8 mouse cellular contexts compared by ENCODE assay signal in genomic region chr13:78198871-78199641, GRCm38 (mm10). TPM values are rescaled to one million over a fixed set of nuclear protein-coding genes. Genes with fewer than 3 reads are reported as not detected.
DNase-seq lines count a peak whose midpoint lies in the region; ATAC-seq lines count a peak whose summit lies in the region.

No protein-coding gene starts in this region.

- under 1% methylated on average over 72 of the region's 92 CpGs for WGBS in heart, embryonic 14.5 days
- under 1% methylated on average over 87 of the region's 92 CpGs for WGBS in midbrain, embryonic 11.5 days

- ATAC-seq in heart, embryonic 14.5 days (ENCODE audit: insufficient number of reproducible peaks, insufficient read depth, low FRiP score, low read depth) = peak; percentile 38
- ATAC-seq in midbrain, embryonic 11.5 days (ENCODE audit: low FRiP score) = peak; percentile 6

- peak overlapping the region; percentile 54 to 81 for H3K4me3 ChIP-seq in heart, embryonic 14.5 days (ENCODE audit: control insufficient read depth in 1 of 2, insufficient read depth in 1 of 2, low read depth in 1 of 2, low read length in 2 of 2)
- H3K4me3 ChIP-seq in midbrain, embryonic 11.5 days (ENCODE audit: low read depth, low read length) = peak overlapping the region; percentile 96

- peak overlapping the region; percentile 83 for H3K4me2 ChIP-seq in heart, embryonic 14.5 days (ENCODE audit: low read length)
- peak overlapping the region; percentile 47 for H3K4me2 ChIP-seq in midbrain, embryonic 11.5 days

- peak overlapping the region; percentile 38 to 83 for H3K27ac ChIP-seq in heart, embryonic 14.5 days (replicated peaks in 1 of 2; ENCODE audit: control insufficient read depth in 1 of 2, insufficient read depth in 1 of 2, low read depth in 2 of 2, low read length in 2 of 2)
- H3K27ac ChIP-seq in midbrain, embryonic 11.5 days (ENCODE audit: low read depth, low read length) = peak overlapping the region; percentile 100

- H3K36me3 ChIP-seq in heart, embryonic 14.5 days (ENCODE audit: control insufficient read depth, insufficient read depth, low read length) = no peaks in the 10 kb centered on the region
- peaks cover 8% of the 10 kb centered on the region for H3K36me3 ChIP-seq in midbrain, embryonic 11.5 days (ENCODE audit: control insufficient read depth, insufficient read depth, low read length)

- H3K9ac ChIP-seq in heart, embryonic 14.5 days (ENCODE audit: low read length) = peak overlapping the region; percentile 82
- H3K9ac ChIP-seq in midbrain, embryonic 11.5 days (ENCODE audit: low read length) = peak overlapping the region; percentile 100

- H3K9me3 ChIP-seq in heart, embryonic 14.5 days (ENCODE audit: control insufficient read depth, low read length) = no peaks in the 10 kb centered on the region
- H3K9me3 ChIP-seq in midbrain, embryonic 11.5 days (ENCODE audit: control insufficient read depth, low read length) = no peaks in the 10 kb centered on the region

- peaks cover 35% of the 10 kb centered on the region for H3K27me3 ChIP-seq in heart, embryonic 14.5 days (ENCODE audit: control insufficient read depth, insufficient read depth, low read length)
- H3K27me3 ChIP-seq in midbrain, embryonic 11.5 days (ENCODE audit: control insufficient read depth, insufficient read depth, low read length) = peaks cover 3% of the 10 kb centered on the region

- H3K4me1 ChIP-seq in heart, embryonic 14.5 days (ENCODE audit: control insufficient read depth in 2 of 2, insufficient read depth in 2 of 2, low read length in 2 of 2) = peaks cover 0 to 16% of the 10 kb centered on the region in 2 experiments; a peak in 2 of 4 replicates
- H3K4me1 ChIP-seq in midbrain, embryonic 11.5 days (ENCODE audit: control insufficient read depth, insufficient read depth, low read length) = peaks cover 3% of the 10 kb centered on the region; the same call in 1 of the 2 replicates

- DNase-seq in heart, adult 11 months = peak; percentile 95
- no peak for DNase-seq in heart, adult 8-10 months (ENCODE audit: low spot score)
- peak; percentile 48 for DNase-seq in MN1 (ENCODE audit: low spot score)
- peak; percentile 76 for DNase-seq in embryo, embryonic 10 days (ENCODE audit: low spot score)
- peak; percentile 75 to 84 for DNase-seq in kidney, postnatal 4 days
- peak; percentile 97 for DNase-seq in midbrain, embryonic 11.5 days (ENCODE audit: low spot score, missing footprints)
- no peak for DNase-seq in spleen, adult 12 weeks (ENCODE audit: low spot score)

RNA-seq across cellular contexts. Expression of gene Nr2f1, which starts 0.5 kb away (rescaled TPM):
- 1 to 10 TPM; 1.5 to 4.4 (median 4.0) TPM for total RNA-seq in heart, adult 8-10 months (2022)
- 5.6 and 8.3 TPM in 2 replicates for polyA plus RNA-seq in heart, embryonic 14.5 days (2014; fragmentation: Nextera tagmentation; extraction: Ambion mirVana)
- polyA plus RNA-seq in midbrain, embryonic 11.5 days (2014; fragmentation: Nextera tagmentation; extraction: Ambion mirVana) = 69.9 and 82.3 TPM in 2 replicates

Comparison
In these comparisons a context has a peak if more than half of its experiments do, and no peak if none do; other contexts are left out.
1. DNase-seq: peak in heart, adult 11 months (single experiment), MN1 (single experiment), embryo, embryonic 10 days (single experiment), kidney, postnatal 4 days (2 of 2) and midbrain, embryonic 11.5 days (single experiment); none in heart, adult 8-10 months (single experiment) and spleen, adult 12 weeks (single experiment).